Mouse (Mus musculus) liver, postnatal 0 days (tissue): ENCODE results near the gene Slco2b1.

ENCODE experiments used
- CTCF ChIP-seq: sonication (generic); IDR thresholded peaks from 2 replicates; pipeline ENCODE4 v1.5.1; 2016; ENCODE audit warnings: antibody characterized with exemption, low read depth
- EP300 ChIP-seq: IDR thresholded peaks from 2 replicates; pipeline ENCODE4 v1.6.1; 2016; ENCODE audit warnings: antibody characterized with exemption, low read depth, mild to moderate bottlenecking

GRCm38 (mm10) chr7:99734612-99735011 is 23.5 kb upstream of the Slco2b1 start:
- TF ChIP-seq EP300 (no peak), CTCF (no peak)
